Mouse (Mus musculus): ENCODE results near the gene Mief1. TPM values are rescaled to one million over a fixed set of nuclear protein-coding genes. Genes with fewer than 3 reads are reported as not detected.

Mief1 gene
- total and polyA plus RNA-seq, 3 experiments: 19.2 to 34.4 (median 20.7) TPM

DNA sequence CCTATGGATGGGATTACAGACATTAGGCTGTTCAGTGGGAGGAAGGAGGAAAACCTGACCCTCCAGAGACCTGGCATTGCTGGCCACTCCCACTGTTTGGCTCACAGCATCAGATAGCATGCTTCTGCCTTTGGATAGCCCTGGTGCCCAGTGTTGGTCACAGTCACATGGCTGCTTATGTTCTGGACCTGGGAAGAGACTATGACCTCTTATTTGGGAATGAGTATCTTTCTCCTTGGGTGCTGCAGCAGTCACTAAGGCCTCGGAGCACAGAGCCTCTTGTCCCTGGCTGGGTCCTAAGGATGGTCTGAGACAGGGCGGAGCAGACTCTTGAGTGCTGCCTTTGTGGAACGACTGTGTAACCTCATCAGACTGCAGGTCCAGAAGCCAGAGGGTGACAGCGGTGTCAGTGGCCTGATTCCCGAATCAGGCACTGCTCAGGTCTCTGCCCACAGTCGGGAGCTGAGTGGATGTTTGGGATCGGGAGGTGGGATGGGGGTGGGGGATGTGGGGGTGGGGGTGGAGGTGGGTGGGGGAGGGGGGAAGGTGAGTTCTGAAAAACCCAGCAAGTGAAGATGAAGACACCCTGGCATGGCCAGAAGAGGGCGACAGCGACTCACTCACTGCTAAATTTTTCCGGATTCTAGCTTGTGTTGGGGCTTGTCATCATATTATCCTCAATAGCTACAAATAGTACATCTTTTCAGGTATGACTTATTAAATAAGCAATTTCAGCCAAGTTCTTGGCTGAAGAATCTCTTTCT, 17.9 kb upstream of the Mief1 start (continued):
- TF ChIP-seq E2F4 (IDR thresholded peaks at IDR 0.05; ENCODE audit: insufficient replicate concordance, low read depth, low read length) (no peak), NELFE (IDR thresholded peaks at IDR 0.05; ENCODE audit: low read depth, low read length) (no peak; the same call in 1 of the 2 replicates), ELF1 (IDR thresholded peaks at IDR 0.05; ENCODE audit: low read depth, low read length) (0 out of 2 replicates have a peak, but pooled peaks have one; percentile 11), JUND (conservative IDR thresholded peaks at IDR 0.05; ENCODE audit: low read depth, low read length) (no peak), NRF1 (IDR thresholded peaks at IDR 0.05; ENCODE audit: low read depth, low read length) (no peak), HCFC1 (IDR thresholded peaks at IDR 0.05; ENCODE audit: low read depth, low read length) (no peak), CTCF (conservative IDR thresholded peaks at IDR 0.05 in 1 of 2, IDR thresholded peaks at IDR 0.05 in 1 of 2; ENCODE audit: low read depth in 2 of 2, low read length in 2 of 2) (peak; percentile 47 to 82), TCF12 (IDR thresholded peaks at IDR 0.05; ENCODE audit: low read depth, low read length) (no peak), SMC3 (IDR thresholded peaks at IDR 0.05; ENCODE audit: low read depth, low read length) (peak; percentile 80), EP300 (IDR thresholded peaks at IDR 0.05; ENCODE audit: low read length) (no peak), MXI1 (IDR thresholded peaks at IDR 0.05; ENCODE audit: low read depth, low read length) (no peak), ZNF384 (IDR thresholded peaks at IDR 0.05; ENCODE audit: low read depth, low read length) (no peak), RAD21 (IDR thresholded peaks at IDR 0.05; ENCODE audit: low read depth, low read length) (peak; percentile 79), KAT2A (IDR thresholded peaks at IDR 0.05; ENCODE audit: insufficient replicate concordance, low read length) (no peak), USF1 (IDR thresholded peaks at IDR 0.05; ENCODE audit: low read depth, low read length) (no peak), POLR2AphosphoS2 (IDR thresholded peaks at IDR 0.05; ENCODE audit: low read depth, low read length) (no peak)

DNA sequence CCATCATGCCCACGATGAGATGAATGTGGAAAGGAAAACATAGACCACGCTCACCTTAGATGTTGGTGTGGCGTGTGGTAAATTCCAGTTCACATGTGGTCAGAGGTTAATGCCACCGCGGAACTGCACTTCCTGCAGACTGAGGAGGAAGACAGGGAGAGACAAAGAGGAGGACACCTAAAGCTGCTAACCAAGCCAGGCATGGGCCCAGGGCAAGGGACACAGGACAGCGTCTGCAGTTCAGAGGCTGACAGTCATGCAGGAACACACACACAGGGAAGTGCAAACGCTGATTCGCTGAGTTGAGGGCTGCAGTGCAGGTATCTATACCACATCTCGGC, 17.4 kb upstream of the Mief1 start:
- no peak for TF ChIP-seq USF2 (conservative IDR thresholded peaks at IDR 0.05; ENCODE audit: low read depth, low read length)
- no peak for TF ChIP-seq EP300 (IDR thresholded peaks at IDR 0.05; ENCODE audit: low read length)
- peak in 1 of 2 experiments; percentile 1; a peak in 1 of 4 replicates for TF ChIP-seq CTCF (conservative IDR thresholded peaks at IDR 0.05 in 1 of 2, IDR thresholded peaks at IDR 0.05 in 1 of 2; ENCODE audit: low read depth in 2 of 2, low read length in 2 of 2)
- TF ChIP-seq ETS1 (conservative IDR thresholded peaks at IDR 0.05; ENCODE audit: low read depth, low read length): no peak
- TF ChIP-seq MEF2A (IDR thresholded peaks at IDR 0.05; ENCODE audit: borderline replicate concordance, low read depth, low read length): no peak
- TF ChIP-seq TBP (conservative IDR thresholded peaks at IDR 0.05; ENCODE audit: low read depth, low read length): 0 out of 2 replicates have a peak, but pooled peaks have one; percentile 23
- no peak for TF ChIP-seq E2F4 (IDR thresholded peaks at IDR 0.05; ENCODE audit: insufficient replicate concordance, low read depth, low read length)
- H3K79me2 ChIP-seq (replicated peaks; ENCODE audit: control insufficient read depth, extremely low read depth, insufficient read depth, poor library complexity, severe bottlenecking): no peaks in the 10 kb centered on the region
- H3K27ac ChIP-seq (ENCODE audit: insufficient read depth, low read depth): no peak overlapping the region
- no peak overlapping the region for H3K9ac ChIP-seq (ENCODE audit: insufficient read depth, low read depth)
- no peaks in the 10 kb centered on the region for H3K9me3 ChIP-seq (replicated peaks; ENCODE audit: low read length)
- H3K36me3 ChIP-seq (replicated peaks in 1 of 2; ENCODE audit: control insufficient read depth in 1 of 2, insufficient read depth in 1 of 2, low read length in 1 of 2): peaks cover 0 to 1% of the 10 kb centered on the region in 2 experiments
- H3K4me2 ChIP-seq (ENCODE audit: insufficient read depth, low read depth, poor library complexity, severe bottlenecking): no peak overlapping the region
- DNase-seq (ENCODE audit: extremely low read depth): no peak
- dilution Hi-C loops (cut with MboI; ENCODE audit: extremely low pct_ligation_motif_present, extremely low pct_unique_long_range_greater_than_20kb, low sequenced_read_pairs): no loop called here
- no peak overlapping the region for H3K4me3 ChIP-seq (replicated peaks in 1 of 3; ENCODE audit: low read depth in 2 of 3, low read length in 2 of 3, poor library complexity in 1 of 3)
- in situ Hi-C loops (cut with MboI; ENCODE audit: low pct_ligation_motif_present, low pct_unique_long_range_greater_than_20kb, low sequenced_read_pairs): loop anchor here (5.0 kb wide), 1 partner anchor 41 kb away; the partner anchor contains the start of gene Atf4
- H3K27me3 ChIP-seq (replicated peaks): peaks cover 23% of the 10 kb centered on the region
- H3K4me1 ChIP-seq (ENCODE audit: control insufficient read depth in 1 of 2, insufficient read depth in 2 of 2): peaks cover 10 to 34% of the 10 kb centered on the region in 2 experiments
